Mouse (Mus musculus) c-Kit-negative CD71-positive TER-119-positive erythroid progenitor cells, embryonic 14.5 days (primary cell): ENCODE data around the gene Hddc3.
"Not testable (repeated sequence)": the region's sequence is repeated elsewhere in the genome, so short reads cannot be mapped to it uniquely, and the experiment has no call there.

Source experiments
- DNase-seq: peaks from one replicate; pipeline ENCODE4 v3.0.0-alpha.2; 2013; ENCODE audit warnings: low read depth, low spot score

Gene Hddc3

DNA sequence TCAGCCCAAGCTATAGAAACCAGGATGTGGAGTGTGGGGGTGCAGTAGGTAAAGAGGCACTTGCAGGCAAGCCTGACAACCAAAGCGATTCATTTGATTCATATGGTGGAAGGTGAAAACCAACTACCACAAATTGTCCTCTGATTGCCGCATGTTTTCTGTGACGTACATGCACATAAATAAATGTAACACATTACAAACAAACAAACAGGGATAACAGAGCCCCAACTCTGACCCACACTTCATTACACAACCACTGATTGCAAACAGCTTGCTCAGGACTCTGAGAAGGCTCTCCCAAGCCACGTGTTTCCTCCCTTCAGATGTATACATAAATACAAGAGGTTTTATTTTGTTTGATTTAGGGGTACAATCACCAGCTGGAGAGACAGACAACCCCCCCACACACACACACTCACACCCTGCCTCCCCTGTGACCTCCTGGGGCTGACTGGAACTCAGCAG, 27.1 kb downstream of the Hddc3 start:
- DNase-seq, result no peak

DNA sequence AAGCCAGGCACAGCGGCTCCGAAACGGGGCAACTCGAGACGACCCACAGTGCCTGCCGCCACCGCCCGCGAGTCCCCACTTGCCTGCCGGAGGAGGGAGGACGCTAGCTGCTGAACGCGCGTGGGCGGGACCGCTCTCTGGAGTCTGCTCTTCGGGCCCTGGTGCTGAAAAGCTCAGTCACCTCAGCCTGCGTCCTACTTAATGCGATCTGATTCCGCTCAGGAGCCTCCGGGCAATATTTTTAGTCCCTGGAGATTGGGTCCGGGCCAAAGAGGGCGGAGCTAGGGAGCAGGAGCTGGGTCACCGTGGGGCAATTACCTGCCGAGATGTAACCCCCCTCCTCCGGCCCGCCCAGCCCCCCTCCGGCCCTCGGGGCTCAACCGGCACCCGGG, 27.7 kb downstream of the Hddc3 start:
- DNase-seq, result no peak

DNA sequence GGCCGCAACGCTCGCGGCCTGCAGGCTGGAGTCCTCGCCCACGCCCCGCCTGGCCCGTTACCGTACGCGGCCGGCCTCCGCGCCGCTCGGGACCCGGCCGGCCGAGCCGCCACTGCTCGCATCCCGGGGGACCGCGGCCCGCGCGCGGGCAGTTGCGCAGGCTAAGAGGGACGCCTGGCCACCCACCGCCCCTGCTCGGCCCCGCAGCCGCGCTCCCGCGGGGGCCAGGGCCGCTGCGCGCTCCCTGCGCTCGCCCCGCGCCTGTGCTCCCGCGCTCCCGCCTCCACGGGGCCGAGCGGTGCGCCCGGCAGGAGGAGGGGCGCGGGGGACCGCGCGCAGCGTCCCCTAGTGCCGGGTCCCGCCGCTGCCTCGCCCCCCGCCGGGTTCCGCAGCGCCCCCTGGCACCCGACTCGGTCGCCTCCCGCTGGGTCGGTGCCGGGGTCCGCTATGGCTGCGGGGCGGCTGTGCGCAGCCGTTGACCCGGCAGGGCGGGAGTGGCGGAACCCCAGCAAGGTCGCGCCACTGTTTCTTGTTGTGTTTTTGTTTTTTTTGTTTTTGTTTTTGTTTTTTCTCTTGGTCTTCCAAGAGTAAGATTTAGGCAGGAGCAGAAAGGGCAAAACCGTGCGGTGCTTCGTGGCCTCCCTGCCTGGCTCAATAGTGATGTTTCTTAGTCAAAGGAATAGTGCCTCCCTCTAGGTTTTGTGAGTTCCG, 28.3 kb downstream of the Hddc3 start, which contains the start of gene Man2a2:
Man2a2 (minus strand) TSS at position 335 of the 711 bp plus-strand sequence.
- no peak for DNase-seq

DNA sequence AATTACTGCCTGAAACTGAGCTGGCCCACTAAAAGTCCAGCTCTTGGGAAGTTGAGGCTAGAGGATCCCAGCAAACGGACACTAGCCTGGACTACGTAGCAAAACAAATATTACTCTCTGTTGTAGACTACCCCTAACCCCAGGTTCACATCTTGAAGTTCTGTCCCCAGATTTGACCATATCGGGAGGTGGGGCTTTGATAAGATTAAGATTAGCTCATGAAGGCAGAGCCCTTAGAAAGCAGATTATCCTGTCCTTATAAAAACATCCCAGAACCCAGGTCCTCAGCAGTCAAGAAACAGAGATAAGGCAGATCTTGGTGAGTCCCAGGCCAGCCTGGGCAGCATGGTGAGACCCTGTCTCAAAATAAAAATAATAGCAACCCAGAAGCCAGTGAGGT, 29.3 kb downstream of the Hddc3 start:
- no peak for DNase-seq

DNA sequence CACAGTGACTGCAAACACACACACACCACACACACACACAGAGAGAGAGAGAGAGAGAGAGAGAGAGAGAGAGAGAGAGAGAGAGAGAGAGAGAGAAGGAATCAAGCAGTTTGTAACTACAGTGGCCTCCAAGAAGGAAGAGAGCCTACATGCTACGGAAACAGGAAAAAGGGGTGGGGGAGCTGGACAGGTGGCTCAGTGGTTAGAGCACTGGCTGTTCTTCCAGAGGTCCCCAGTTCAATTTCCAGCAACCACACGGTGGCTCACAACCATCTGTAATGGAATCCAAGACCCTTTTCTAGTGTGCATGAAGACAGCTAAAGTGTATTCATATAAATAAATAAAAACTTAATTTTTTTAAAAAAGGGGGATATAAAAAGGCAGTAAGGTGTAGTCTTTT, 29.8 kb downstream of the Hddc3 start:
- no peak for DNase-seq

DNA sequence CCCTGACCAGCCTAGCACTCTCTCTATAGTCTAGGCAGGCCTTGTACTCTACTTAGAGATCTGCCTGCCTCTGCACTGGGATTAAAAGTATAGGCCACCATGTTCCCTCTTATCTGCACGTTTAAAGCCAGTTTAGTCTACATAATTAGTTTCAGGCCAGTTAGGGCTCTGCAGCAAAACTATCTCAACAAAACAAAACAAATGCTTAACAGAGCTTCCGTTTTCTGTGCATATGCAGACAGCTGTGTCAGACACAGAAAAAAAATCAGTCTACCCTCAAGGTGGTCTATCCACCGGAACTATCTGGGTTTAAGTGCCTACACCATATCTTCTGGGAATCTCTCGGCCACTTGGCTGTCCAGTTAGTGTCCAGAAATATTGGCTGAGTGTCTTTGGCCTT, 30.4 kb downstream of the Hddc3 start:
- no peak for DNase-seq

DNA sequence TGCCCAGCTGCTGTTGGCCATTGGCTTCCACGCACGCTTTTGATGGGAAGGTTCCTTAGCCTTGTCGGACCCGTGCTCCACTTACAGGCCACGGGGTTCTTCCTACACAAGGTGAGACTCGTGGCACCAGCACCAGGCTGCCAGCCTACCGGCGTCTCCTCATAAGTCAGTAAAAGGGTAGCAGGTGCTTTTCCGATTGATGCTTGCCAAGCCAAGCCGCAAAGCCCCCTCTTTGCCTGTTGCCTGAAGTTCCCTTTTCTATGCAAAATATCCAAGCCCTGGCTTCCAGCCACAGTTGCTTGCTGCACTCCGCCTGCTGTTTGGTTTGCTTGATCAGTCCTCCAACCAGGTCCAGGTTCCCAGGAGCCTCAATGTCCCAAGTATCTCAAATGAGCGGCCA, 30.9 kb downstream of the Hddc3 start:
- DNase-seq, result no peak

DNA sequence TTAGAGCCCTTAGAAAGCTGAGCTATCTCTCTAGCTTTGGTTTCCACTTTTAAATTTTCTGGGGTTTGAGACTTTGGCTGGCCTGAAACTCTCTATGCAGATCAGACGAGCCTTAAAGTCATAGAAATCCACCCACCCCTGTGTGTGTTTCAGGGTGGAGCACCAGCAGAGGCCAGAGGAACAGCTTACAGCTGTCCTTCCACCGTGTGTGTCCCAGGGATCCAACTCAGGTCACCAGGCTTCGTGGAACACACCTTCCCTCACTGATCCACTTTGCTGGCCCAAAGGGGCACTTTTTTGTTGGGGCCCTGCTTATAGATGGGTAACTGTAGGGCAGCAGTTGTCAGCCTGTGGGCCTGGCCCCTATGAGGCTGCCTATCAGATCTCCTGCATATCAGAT, 31.4 kb downstream of the Hddc3 start:
- DNase-seq, result no peak

DNA sequence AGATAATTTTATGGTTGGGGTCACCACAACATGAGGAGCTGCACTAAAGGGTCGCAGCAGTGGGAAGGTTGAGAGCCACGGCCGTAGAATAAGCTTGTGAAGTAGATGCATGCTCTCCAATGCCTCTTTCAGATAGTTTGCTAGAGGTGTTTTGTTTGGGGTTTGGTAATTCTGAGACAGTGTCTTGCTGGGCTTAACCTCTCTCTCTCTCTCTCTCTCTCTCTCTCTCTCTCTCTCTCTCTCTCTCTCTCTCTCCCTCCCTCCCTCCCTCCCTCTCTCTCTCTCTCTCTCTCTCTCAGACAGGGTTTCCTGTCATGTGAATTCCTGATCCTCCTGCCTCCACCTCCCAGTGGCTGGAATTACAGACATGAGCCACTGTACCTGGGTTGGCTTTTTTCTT, 31.8 kb downstream of the Hddc3 start:
- DNase-seq, result no peak

DNA sequence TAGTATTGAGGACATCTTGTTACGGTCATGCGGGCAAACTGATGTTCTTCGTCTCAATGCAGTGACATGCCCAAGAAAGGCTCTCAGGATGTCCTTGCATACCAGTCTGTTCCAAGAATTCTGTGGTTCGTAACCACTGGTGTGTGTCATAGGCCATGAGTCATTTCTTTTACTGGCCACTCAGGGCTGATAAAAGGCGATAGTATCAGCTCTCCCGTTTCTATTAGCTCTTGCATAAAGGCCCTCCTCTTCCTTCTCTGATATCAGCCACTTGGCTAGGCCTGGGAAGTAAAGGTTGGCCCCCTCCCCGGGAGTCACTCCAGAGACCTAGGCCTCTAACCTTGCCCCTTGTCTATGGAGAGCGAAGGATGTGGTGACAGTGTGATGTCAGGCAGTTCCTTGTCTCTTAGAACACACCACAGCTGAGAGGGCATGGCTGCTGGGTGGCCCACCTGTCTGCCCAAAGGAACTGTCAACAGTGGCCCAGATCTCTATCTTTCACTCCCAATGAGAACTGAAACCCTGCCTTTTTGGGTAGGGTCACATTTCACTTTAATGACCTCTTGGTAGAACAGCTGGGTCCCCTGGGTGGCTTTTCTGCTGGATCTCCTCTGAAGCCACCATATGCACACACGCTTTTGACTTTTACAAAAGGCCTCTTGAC, 32.6 kb downstream of the Hddc3 start:
- no peak for DNase-seq

DNA sequence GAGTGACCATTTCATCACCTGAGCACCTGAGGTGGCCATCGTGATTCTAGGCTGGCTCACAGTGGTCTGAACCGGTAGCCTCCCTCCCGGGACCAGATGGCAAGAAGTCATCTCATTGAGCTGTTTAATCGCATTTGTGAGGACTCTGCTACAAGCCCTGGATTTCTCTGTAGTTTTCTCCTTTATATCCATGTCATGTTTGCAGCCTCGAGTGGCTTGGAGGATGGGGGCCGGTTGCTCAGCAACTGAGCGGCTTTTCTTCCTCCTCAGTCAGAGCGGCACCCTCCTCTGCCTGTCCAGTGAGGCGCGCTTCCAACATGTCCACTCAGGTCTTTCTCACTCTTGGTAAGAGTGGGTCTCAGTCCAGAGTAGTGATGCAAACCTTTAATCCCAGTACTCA, 33.3 kb downstream of the Hddc3 start:
- DNase-seq, result no peak

DNA sequence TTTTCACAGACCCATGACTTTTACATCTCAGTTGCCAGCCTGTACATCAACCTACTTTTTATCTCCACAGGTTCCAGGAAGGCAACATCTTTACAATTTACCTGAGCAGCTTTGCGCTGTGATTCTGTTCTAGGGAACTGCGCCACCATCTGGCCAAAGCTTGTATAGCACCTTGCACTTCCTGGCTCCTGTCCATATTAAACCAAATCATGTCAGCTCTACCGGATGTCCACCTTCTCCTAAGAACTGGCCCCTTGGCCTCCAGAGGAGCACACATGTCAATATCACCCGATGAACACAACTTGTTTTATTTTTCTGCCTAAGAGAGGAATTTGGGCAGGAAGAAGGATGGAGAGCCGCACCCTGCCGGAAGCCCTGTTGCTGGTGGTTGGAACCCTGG, 34.6 kb downstream of the Hddc3 start:
- peak; percentile 32 for DNase-seq

DNA sequence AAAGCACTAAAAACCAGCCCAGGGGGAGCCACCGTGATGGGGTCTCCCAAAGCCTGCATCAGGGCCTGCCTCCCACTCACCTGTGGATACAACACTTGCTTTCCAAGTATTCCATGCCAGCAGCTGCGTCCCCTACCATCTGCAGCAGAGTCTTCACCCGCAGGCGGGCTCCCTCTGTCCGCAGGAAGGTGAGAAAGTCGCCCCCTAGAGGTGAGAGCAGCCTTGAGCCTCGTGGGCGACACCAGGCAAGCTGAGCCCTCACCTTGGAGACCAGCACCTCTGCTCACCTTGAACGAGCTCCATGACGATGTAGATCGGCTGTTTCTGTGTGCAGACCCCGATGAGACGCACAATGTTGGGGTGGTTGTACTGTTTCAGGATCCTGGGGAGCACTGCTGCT, 36.6 kb downstream of the Hddc3 start:
- no peak for DNase-seq

DNA sequence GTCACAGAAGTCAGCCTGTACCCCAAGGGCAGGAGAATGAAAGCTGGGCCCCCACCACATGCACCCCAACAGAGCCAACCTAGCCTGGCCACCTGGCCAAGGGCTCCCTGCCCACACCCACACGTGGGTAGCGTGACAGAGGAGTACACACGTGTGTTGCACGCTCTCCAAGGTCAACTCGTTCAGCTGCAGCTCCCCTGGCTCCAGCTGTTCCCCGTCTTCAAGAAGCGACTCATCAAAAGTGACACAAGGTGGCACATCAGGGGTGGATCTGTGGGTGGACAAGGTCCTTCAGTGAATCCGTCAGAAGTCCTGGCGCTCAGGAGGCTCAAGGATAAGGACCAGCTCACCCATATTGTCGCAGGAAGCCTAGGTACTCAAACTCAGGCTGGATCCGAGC, 40.0 kb downstream of the Hddc3 start:
- DNase-seq, result no peak

DNA sequence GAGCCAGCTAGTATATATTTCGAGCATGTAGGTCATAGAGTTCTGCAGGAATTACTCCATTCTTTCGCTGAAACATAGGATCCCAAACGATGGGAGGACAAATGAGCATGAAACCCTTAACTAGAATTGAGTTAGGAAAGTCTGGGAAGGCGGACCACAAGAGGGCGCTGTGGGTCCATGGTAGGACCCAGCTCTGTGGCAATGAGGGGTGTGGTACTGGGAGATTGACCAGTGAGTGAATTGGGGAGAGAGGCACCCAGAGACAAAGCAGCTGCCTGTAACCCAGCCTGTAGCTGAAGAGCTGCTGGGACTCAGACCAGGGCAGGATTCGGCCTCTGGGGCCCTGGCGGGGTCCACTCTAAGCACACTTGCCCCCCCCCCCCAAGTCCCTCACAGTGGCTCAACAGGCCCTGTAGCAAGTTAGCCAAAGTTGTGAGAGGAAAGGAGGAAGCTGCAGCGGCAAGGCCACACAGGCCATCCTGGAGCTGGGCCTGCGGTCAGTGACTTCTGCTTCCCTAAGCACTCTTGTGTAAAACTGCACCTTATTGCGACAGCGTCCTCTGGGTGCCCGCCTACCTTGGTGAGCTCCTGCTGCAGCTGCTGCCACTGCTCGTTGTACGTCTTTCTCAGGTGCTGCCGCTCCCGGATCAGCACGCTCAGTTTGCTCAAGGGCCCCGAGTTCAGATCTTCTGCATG, 43.5 kb downstream of the Hddc3 start:
- DNase-seq, result peak; percentile 60

DNA sequence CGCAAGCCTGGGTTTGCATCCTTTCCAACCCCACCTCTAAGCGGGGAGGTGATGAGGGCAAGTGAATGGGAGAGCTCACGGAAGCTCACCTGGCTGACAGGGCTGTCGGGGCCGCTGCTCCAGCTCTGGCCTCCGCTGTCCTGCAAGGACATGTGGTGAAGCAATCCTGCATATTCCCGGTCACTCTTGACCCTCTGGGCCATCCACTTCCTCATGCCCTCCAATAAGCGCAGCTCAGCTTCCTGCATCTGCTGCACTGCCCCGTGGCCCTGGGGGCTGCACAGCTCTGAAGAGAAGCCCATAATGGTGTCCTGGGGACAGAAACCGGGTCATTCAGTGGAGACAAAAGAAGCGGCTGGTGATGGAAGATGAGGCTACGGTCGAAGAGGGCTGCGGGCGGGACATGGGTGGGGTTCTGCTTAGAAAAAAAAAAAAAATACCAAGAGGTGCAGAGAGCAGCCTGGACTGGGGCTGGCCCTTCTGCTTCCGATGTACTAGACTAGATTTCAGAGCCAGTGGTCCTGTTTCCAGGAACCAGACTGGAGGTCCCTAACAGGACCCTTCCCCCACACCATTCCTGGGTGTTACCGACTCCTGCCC, 44.2 kb downstream of the Hddc3 start:
- no peak for DNase-seq

DNA sequence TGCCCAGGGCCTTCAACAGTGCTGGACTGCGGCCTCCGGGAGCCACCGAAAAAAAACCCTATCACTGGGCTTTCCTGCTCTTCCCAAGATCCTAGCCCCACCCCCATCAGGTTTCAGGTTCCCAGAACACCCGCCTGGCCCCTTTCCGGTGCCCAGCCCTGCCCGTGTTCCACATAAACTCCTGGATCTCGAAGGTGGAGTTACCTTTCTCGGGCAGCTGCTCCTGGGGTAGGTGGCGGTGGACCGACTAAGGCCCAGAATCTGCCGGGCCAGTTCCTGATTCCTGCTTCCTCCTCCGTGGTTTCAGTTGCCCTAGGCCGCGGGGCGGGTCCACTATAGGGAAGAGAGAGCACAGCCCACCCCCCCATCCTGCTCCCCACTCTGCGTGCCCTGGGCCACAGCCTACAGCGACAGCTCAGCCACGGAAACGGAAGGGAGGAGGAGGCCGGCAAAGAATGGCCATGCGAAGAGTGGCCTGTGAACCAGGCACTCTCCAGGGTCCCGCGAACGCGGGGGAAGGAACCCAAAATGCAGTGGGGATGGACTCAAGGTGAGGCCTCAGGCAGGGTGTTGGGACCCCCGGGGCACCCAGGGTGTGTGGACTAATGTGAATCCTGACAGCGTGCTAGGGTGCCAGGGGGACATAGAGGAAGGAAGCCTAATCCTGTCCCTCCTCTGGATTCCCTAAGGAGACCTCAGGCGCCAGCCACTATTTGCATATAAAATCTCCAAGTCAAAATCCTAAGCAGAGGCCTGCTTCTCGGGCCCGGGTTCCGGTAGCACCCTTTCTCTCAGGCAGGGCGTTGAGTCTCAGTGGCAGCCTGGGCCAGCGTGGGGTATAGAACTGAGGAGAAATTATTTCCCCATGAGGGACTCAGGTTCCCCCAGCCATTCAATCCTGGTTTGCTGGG, 45.0 kb downstream of the Hddc3 start, which contains the start of gene Fes:
Fes (minus strand) TSS at position 314 of the 911 bp plus-strand sequence.
- DNase-seq, result no peak

DNA sequence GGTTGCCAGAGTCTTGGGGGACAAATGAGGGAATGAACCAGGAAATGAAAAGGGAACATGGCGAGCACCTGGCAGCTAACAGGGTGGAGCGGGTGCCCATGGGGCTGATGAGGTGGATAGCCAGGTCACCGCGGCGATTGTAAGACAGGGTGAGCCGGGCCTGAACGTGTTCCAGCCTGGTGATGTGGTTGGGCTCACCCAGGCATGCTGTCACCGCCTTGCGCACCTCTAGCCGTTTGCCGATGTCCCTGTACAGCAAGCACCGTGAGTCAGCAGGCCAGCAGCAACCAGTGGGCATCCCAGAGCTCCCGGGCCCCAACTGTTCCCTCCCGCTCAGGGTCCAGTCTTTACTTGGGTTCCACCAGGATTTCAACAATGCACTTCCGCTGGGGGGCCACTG, 49.2 kb downstream of the Hddc3 start:
- no peak for DNase-seq

DNA sequence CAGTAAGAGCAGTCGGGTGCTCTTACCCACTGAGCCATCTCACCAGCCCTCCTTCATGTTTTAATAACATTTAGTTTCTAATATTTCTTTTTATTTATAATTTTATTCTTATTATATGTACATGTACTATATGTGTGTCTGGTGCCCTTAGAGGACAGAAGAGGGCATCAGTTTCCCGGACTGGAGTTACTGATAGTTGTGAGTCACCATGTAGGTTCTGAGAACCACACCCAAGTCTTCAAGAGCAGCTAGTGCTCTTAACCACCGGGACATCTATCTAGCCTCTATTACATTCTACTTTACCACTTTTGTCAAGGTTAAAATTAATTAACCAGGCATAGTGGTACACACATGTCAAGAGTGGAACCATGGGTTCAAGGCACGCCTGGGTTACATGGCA, 51.7 kb downstream of the Hddc3 start:
- DNase-seq, result no peak

DNA sequence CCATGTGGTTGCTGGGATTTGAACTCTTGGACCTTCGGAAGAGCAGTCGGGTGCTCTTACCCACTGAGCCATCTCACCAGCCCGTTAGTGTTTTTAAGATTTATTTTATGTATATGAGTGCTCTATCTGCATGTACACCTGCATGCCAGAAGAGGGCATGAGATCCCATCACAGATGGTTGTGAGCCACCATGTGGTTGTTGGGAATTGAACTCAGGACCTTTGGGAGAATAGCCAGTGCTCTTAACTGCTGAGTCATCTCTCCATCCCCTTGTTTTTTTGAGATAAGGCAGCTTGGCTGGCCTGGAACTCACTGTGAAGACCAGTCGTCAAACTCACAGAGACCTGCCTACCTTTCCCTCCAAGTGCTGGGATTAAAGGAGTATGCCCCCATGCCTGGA, 53.5 kb downstream of the Hddc3 start:
- not testable (repeated sequence) for DNase-seq

DNA sequence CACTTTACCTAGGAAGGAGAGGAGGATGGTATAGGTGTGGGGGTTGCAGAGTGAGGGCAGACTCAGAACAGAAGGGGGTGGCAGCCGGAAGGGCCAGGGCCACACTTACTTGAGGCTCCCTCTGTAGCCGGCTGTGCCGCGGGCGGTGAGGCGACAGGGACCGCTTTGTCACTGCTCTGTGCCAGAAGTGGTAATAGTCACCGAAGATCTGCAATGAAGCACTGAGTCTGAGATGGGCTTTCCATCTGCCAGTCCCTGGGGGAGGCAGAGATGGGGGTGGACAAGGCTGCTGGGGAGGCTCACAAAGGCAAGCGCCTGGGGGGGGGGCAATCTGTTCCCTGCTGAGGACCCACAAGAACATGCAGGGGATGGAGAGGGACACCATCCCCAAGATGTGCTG, 55.1 kb downstream of the Hddc3 start:
- DNase-seq, result no peak
